ENCODE assay signal across 37 mouse cellular contexts in genomic region chr4:97132650-97133049, GRCm38 (mm10). TPM values are rescaled to one million over a fixed set of nuclear protein-coding genes. Genes with fewer than 3 reads are reported as not detected.
DNase-seq lines count a peak whose midpoint lies in the region; ATAC-seq lines count a peak whose summit lies in the region.
"Had no signal": no experiment of that assay in that cellular context is flagged by ENCODE, and none has a peak within 500 bp of the region (broad histone marks: within the 10 kb centered on the region; RNA-seq: fewer than 3 reads in every experiment).

No protein-coding gene starts in this region.

- peak; percentile 60 to 68 for DNase-seq in cerebellum, postnatal 10 days
- no peak for DNase-seq in cerebellum, adult 18-20 months
- peak; percentile 56 for DNase-seq in forebrain, embryonic 14.5 days (ENCODE audit: low spot score)
- DNase-seq in layer of hippocampus, adult 11-12 months (ENCODE audit: low spot score): peak; percentile 10
- DNase-seq in layer of hippocampus, postnatal 25 days (ENCODE audit: extremely low spot score in 1 of 2, low spot score in 1 of 2): no peak
- peak; percentile 74 for DNase-seq in forelimb bud, embryonic 11.5 days (ENCODE audit: low read depth, low spot score)
- no peak for DNase-seq in heart, adult 9 months (ENCODE audit: low spot score in 2 of 2)
- DNase-seq: adrenal gland, adult 8-10 months; cerebellum, adult 2 months; forebrain, postnatal 0 days; gastrocnemius, postnatal 10 days; heart, postnatal 14 days; kidney, adult 9 months; kidney, postnatal 10 days; lung, embryonic 14.5 days; lung, postnatal 14 days; midbrain, embryonic 14.5 days; thymus, adult 18-20 months; thymus, postnatal 25 days had no signal

- H3K27me3 ChIP-seq in forebrain, embryonic 14.5 days (replicated peaks; ENCODE audit: control insufficient read depth, insufficient read depth, low read length): no peaks in the 10 kb centered on the region
- H3K27me3 ChIP-seq in forebrain, embryonic 16.5 days (replicated peaks; ENCODE audit: control insufficient read depth, insufficient read depth, low read length): no peaks in the 10 kb centered on the region
- H3K27me3 ChIP-seq: embryonic facial prominence, embryonic 13.5 days; limb, embryonic 12.5 days; liver, embryonic 15.5 days had no signal

- no peak overlapping the region for H3K4me2 ChIP-seq in forebrain, embryonic 14.5 days (ENCODE audit: low read length)
- no peak overlapping the region for H3K4me2 ChIP-seq in forebrain, embryonic 16.5 days (ENCODE audit: low read length)
- H3K4me2 ChIP-seq: embryonic facial prominence, embryonic 13.5 days; limb, embryonic 12.5 days; liver, embryonic 15.5 days; lung, embryonic 14.5 days had no signal

- H3K4me3 ChIP-seq in forebrain, embryonic 14.5 days (ENCODE audit: low read depth, low read length): no peak overlapping the region
- H3K4me3 ChIP-seq in forebrain, embryonic 16.5 days (replicated peaks; ENCODE audit: low read length): no peak overlapping the region
- H3K4me3 ChIP-seq: embryonic facial prominence, embryonic 13.5 days; forebrain, embryonic 10.5 days; limb, embryonic 12.5 days; liver, embryonic 15.5 days had no signal

- H3K27ac ChIP-seq in forebrain, embryonic 14.5 days (ENCODE audit: low read depth, low read length): no peak overlapping the region
- no peak overlapping the region for H3K27ac ChIP-seq in forebrain, embryonic 16.5 days (ENCODE audit: low read length)
- H3K27ac ChIP-seq: embryonic facial prominence, embryonic 13.5 days; forebrain, embryonic 10.5 days; limb, embryonic 12.5 days; liver, embryonic 15.5 days; stomach, postnatal 0 days had no signal

- no peaks in the 10 kb centered on the region for H3K36me3 ChIP-seq in forebrain, embryonic 14.5 days (ENCODE audit: control insufficient read depth, insufficient read depth, low read length)
- H3K36me3 ChIP-seq in forebrain, embryonic 16.5 days (ENCODE audit: control insufficient read depth, insufficient read depth): no peaks in the 10 kb centered on the region
- H3K36me3 ChIP-seq: embryonic facial prominence, embryonic 13.5 days; forebrain, embryonic 10.5 days; G1E; limb, embryonic 12.5 days; liver, embryonic 15.5 days had no signal

- no peak overlapping the region for H3K9ac ChIP-seq in forebrain, embryonic 14.5 days (ENCODE audit: low read length)
- H3K9ac ChIP-seq in forebrain, embryonic 16.5 days (replicated peaks; ENCODE audit: low read depth, low read length): no peak overlapping the region
- H3K9ac ChIP-seq: embryonic facial prominence, embryonic 13.5 days; forebrain, postnatal 0 days; limb, embryonic 12.5 days; liver, embryonic 15.5 days; lung, embryonic 14.5 days had no signal

- no peaks in the 10 kb centered on the region for H3K4me1 ChIP-seq in forebrain, embryonic 14.5 days (ENCODE audit: control insufficient read depth, insufficient read depth, low read length)
- no peaks in the 10 kb centered on the region for H3K4me1 ChIP-seq in forebrain, embryonic 16.5 days (replicated peaks; ENCODE audit: control insufficient read depth, insufficient read depth, low read length)
- H3K4me1 ChIP-seq: forebrain, embryonic 10.5 days; liver, embryonic 15.5 days had no signal

- ATAC-seq in forebrain, embryonic 14.5 days: peak; percentile 58; the same call in 1 of the 2 replicates
- no peak for ATAC-seq in forebrain, embryonic 16.5 days
- ATAC-seq: forebrain, postnatal 0 days; intestine, postnatal 0 days had no signal

- WGBS in forebrain, embryonic 14.5 days: 31% methylated on average over 2 of the region's 2 CpGs
- WGBS in forebrain, embryonic 16.5 days: 21% methylated on average over 2 of the region's 2 CpGs

- H3K9me3 ChIP-seq in forebrain, embryonic 14.5 days (replicated peaks; ENCODE audit: control insufficient read depth, low read length): no peaks in the 10 kb centered on the region
- H3K9me3 ChIP-seq in forebrain, embryonic 16.5 days (ENCODE audit: control insufficient read depth, low read length): no peaks in the 10 kb centered on the region
- H3K9me3 ChIP-seq: embryonic facial prominence, embryonic 13.5 days; forebrain, embryonic 10.5 days; limb, embryonic 12.5 days; liver, embryonic 15.5 days had no signal

RNA-seq across cellular contexts. Expression of gene Gm10192, which starts 50.3 kb away (rescaled TPM):
- not detected in 2 replicates for polyA plus RNA-seq in forebrain, embryonic 14.5 days (2014; fragmentation: Nextera tagmentation; extraction: Ambion mirVana)
- not detected in 2 replicates for polyA plus RNA-seq in forebrain, embryonic 16.5 days (2015; fragmentation: Nextera tagmentation; extraction: Ambion mirVana)
- not detected for total RNA-seq in layer of hippocampus, postnatal 25 days (2021)
- total RNA-seq: adrenal gland, adult 8-10 months; forebrain, postnatal 0 days; G1E; gastrocnemius, postnatal 10 days; heart, adult 8-10 months; heart, postnatal 14 days; layer of hippocampus, postnatal 14 days; liver, adult 2 months; neutrophil, adult 5-6 weeks had no signal
- polyA plus RNA-seq: C2C12; cerebellum, adult 2 months; embryonic facial prominence, embryonic 13.5 days; forebrain, embryonic 10.5 days; forebrain, postnatal 0 days; G1E; gonadal fat pad, adult 2 months; heart, embryonic 14.5 days; intestine, postnatal 0 days; large intestine, adult 2 months; limb, embryonic 12.5 days; liver, adult 2 months; liver, embryonic 15.5 days; lung, embryonic 14.5 days; midbrain, embryonic 14.5 days; neural tube, embryonic 11.5 days; spleen, adult 2 months; stomach, postnatal 0 days had no signal

Comparison
In these comparisons a context has a peak if more than half of its experiments do, and no peak if none do; other contexts are left out.
1. DNase-seq: peak in cerebellum, postnatal 10 days (2 of 2), forebrain, embryonic 14.5 days (single experiment), layer of hippocampus, adult 11-12 months (single experiment) and forelimb bud, embryonic 11.5 days (single experiment); none in cerebellum, adult 18-20 months (0 of 2), layer of hippocampus, postnatal 25 days (0 of 2) and heart, adult 9 months (0 of 2).